Mouse (Mus musculus): Measurements from ENCODE around the gene Cbfa2t3. TPM values are rescaled to one million over a fixed set of nuclear protein-coding genes. Genes with fewer than 3 reads are reported as not detected.

Gene Cbfa2t3
- total RNA-seq, 1 experiment from 2014 or later: 14.1 TPM

GRCm38 (mm10) chr8:122686879-122687278 is 12.0 kb downstream of the Cbfa2t3 start:
- DNase-seq: no peak

- DNase-seq: no peak
Measured at GRCm38 (mm10) chr8:122685097-122685861, 13.6 kb downstream of the Cbfa2t3 start.

GRCm38 (mm10) chr8:122682820-122683219 is 16.1 kb downstream of the Cbfa2t3 start:
- no peak for DNase-seq

GRCm38 (mm10) chr8:122680171-122680570 is 18.7 kb downstream of the Cbfa2t3 start:
- DNase-seq: no peak

- DNase-seq: no peak
Measured at GRCm38 (mm10) chr8:122679325-122679920, 19.5 kb downstream of the Cbfa2t3 start.

- no peak for DNase-seq
Measured at GRCm38 (mm10) chr8:122678896-122679210, 20.1 kb downstream of the Cbfa2t3 start.

GRCm38 (mm10) chr8:122678061-122678895 is 20.6 kb downstream of the Cbfa2t3 start:
- DNase-seq: peak; percentile 85

- no peak for DNase-seq
Measured at GRCm38 (mm10) chr8:122677481-122678021, 21.4 kb downstream of the Cbfa2t3 start.

GRCm38 (mm10) chr8:122676621-122677480 is 22.1 kb downstream of the Cbfa2t3 start:
- DNase-seq: peak; percentile 54

GRCm38 (mm10) chr8:122675596-122676420 is 23.1 kb downstream of the Cbfa2t3 start:
- DNase-seq: no peak

- DNase-seq: no peak
Measured at GRCm38 (mm10) chr8:122674999-122675398, 23.9 kb downstream of the Cbfa2t3 start.

GRCm38 (mm10) chr8:122673989-122674388 is 24.9 kb downstream of the Cbfa2t3 start:
- no peak for DNase-seq

GRCm38 (mm10) chr8:122671894-122672293 is 27.0 kb downstream of the Cbfa2t3 start:
- no peak for DNase-seq

- DNase-seq: no peak
Measured at GRCm38 (mm10) chr8:122670718-122671117, 28.2 kb downstream of the Cbfa2t3 start.

- DNase-seq: no peak
Measured at GRCm38 (mm10) chr8:122670001-122670400, 28.9 kb downstream of the Cbfa2t3 start.

GRCm38 (mm10) chr8:122669370-122669769 is 29.5 kb downstream of the Cbfa2t3 start:
- DNase-seq: no peak

- peak; percentile 58 for DNase-seq
Measured at GRCm38 (mm10) chr8:122667854-122668253, 31.1 kb downstream of the Cbfa2t3 start.

- DNase-seq: no peak
Measured at GRCm38 (mm10) chr8:122666827-122667226, 32.1 kb downstream of the Cbfa2t3 start.

- peak; percentile 69 for DNase-seq
Measured at GRCm38 (mm10) chr8:122666338-122666764, 32.6 kb downstream of the Cbfa2t3 start.

- DNase-seq: peak; percentile 84
Measured at GRCm38 (mm10) chr8:122665667-122666316, 33.1 kb downstream of the Cbfa2t3 start.

Data from adrenal gland, postnatal 25 days (tissue).